Mouse (Mus musculus) embryo, embryonic 11 days (tissue): ENCODE results near the gene Zfp712.

ENCODE experiments used
- DNase-seq: peaks from one replicate; pipeline ENCODE4 v3.0.0-alpha.2; 2015

Gene Zfp712

DNA sequence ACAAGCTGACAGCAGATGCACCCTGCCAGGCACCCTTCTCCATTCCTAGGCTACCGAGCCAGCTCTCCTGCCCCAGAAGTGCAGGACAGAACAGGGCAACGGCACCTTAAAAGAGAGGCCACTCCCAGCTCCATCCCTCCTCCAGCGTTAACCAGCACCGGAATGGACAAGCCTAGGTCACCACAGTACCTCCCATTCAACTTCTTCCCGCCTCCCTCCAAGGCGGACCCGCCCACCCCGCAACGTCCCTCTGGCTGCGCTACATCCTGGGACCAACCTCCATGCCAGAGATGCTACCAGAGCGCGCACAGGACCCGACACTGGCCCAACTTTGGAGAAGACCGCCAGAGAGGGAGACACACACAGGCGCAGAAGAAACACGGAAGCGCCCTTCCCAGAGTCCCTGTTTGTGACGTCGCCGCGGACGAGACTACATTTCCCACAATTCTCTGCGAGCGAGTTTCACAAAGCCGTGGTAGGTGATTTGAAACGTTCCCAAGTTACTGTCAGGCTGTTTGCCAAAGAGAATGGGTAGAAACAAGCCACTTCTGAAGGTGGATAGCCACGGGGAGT lies at the start of gene Zfp712:
Zfp712 (minus strand) TSS at position 385 of the 573 bp plus-strand sequence.
- peak; percentile 94 for DNase-seq

- DNase-seq: no peak
Observed at GRCm38 (mm10) chr13:67108821-67109206, 47.8 kb upstream of the Zfp712 start.

- DNase-seq: peak; percentile 96
Observed at GRCm38 (mm10) chr13:67108194-67108820, 47.3 kb upstream of the Zfp712 start, which contains the start of gene Gm28557. Gm28557 (minus strand) TSS chr13:67108604.

DNA sequence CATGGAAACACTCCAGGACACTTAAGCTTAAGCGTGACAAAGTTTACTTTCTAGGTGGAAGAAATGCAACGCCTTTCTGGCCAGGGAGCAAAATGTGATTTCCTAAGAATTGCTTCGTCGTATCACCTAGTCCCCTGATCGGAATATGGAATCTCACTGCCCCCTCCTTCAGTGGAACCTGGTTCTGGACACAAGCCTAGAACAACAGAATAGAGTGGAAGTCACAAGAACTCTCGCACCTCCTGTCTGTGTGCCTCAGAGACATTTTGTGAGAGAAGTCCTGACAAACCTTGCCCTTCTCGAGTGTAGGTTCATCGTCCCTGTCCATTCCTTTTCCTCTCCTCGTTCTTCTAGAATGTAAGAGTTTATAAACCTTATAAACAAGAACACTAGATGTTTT lies 46.7 kb upstream of the Zfp712 start:
- no peak for DNase-seq

DNA sequence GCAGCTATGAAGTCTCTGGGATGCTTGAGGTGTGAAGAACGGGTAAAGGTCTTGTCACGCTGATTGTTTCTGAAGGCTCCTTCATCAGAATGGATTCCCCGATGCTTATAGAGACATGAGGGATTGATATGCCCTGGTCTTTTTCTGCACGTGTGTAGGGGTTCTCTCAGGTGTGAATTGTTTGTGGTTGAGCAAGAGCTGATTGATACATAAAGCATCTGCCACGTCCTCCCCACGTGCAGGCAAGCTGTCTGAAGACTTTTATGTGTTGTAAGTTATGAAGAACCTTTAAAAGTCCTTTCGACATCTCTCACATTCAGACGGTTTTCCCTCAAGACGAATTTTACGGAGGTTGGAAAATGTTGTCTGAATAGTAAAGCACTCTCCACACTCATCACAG lies 36.9 kb upstream of the Zfp712 start, which contains the start of gene Zfp708:
Zfp708 (minus strand) TSS at position 101 of the 400 bp plus-strand sequence.
- no peak for DNase-seq

DNA sequence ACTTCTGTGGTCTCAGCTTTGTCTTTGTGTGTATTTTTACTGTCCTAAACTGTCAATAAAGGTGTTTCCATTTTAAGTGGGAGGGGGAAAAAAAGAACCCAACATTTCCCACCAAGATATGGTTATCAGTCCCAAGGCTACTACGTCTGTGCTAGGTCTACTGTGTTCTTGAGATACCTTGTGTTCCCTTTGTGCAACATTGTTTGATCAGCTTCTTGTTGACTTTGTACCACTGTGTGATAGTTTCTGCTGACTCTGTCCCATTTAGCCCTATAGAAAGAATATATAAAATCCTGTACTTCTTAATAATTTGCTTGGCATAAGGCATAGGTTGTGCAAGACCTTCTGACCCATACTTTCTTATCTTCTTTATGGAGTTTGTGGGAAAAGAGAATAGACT lies 29.2 kb upstream of the Zfp712 start:
- no peak for DNase-seq

DNA sequence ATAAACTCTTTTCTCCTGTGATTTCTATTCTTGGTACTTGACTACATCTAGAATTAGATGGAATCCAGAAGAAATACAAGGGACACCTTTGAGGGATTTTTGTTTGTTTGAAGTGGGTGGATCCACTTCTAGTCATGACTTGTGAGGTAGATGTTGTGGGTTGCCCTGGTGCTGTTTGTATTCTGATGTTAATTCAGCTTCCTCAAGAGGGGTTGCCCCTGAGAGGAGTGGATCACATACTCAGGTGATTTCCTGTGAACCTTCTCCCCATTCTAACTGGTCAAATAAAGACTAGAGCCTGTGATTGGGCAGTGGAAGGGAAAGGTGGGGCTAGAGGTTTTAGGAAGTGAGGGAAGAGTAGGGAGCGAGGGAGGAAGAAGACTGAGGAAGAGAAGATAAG lies 21.0 kb upstream of the Zfp712 start:
- DNase-seq: no peak

DNA sequence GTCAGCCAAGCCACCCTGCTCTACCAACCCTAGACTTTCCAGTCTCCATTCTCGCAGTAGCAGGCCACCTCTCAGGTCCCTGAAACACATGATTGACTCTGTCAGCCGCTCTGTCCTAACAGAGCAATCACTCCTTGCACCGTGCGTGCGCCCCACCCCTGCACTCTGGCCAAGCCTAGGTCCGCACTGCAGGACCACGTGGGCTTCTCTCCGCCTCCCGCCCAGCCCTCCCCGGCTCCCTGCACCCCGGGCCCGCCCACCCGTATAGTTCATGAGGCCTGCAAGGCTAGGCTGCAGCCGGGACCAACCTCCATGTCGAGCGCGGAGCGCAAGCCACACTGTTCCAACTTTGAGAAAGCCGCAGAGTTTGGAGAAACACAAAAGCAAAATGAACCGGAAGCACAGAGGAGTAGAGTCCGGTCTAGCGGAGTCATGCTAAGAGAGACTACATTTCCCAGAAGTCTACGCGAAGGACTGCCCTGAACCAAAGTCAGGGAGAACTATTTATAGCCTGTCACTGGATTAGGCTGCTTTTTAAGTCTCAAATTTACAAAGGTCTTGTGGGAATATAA lies 20.3 kb upstream of the Zfp712 start:
- DNase-seq: peak; percentile 83

DNA sequence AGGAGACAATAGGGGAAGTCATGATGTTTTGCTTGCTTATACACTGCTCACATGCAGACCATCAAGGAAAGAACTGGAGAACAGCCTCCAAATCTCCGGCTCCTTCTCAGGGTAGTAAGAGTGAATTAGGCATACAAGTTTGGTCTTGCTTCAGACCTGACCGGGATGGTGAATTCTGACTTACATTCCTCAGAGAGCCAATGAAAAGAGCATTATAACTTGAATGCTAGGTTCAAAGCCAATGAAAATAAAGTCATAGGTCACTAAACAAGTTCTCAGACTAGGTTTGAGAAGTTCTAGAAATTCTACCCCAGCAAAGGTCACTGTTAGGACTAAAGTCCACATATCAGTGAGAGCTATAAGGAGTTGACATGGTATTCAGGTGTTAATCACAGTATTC lies 16.3 kb upstream of the Zfp712 start:
- DNase-seq: no peak

DNA sequence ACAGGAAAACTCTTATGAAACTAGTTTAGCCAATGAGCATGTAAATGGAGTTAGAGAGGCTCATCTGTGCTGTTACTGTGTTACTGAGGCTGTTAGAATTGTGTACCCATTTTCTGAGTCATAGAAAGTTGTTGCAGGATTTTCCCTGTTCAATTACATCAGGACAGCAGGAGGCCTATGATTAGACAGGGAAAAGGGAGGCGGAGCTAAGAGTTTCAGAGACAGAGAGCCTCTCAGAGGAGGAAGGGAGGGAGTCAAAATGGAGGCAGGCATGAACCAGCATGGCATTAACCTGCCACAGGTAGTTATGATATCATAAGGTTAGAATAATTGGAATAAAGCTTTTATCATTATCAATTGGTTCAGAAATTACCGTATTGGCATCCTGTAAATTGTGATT lies 11.8 kb upstream of the Zfp712 start:
- DNase-seq: no peak

DNA sequence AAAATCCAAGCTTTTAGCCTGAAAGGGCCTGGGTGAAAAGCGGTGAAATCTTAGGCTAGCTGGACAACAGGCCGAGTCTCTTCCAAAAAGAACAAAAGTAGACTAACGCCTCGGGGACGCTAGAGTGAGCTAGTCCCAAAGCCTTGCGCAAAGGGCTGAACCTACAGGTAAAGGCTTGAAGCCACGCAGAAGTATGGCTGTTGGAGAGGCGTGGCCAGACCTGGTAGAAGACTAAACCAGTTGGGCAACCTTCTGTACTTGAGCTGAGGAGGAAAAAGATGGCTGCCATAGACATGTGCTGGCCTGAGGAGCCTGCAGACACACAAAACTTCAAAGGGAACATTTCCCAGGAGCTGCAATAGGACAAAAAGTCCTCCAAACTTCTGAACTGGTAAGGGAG lies 4.4 kb upstream of the Zfp712 start:
- DNase-seq: no peak

- no peak for DNase-seq
Observed at GRCm38 (mm10) chr13:67062427-67062826, 1.5 kb upstream of the Zfp712 start.

- DNase-seq: peak; percentile 1
Observed at GRCm38 (mm10) chr13:67060161-67060785, 697 bp downstream of the Zfp712 start.
